Mouse (Mus musculus): ENCODE measurements around the gene Fermt2. TPM values are rescaled to one million over a fixed set of nuclear protein-coding genes. Genes with fewer than 3 reads are reported as not detected.

Gene Fermt2
- total RNA-seq (2023; ENCODE audit: inconsistent age), result not detected in 4 replicates

DNA sequence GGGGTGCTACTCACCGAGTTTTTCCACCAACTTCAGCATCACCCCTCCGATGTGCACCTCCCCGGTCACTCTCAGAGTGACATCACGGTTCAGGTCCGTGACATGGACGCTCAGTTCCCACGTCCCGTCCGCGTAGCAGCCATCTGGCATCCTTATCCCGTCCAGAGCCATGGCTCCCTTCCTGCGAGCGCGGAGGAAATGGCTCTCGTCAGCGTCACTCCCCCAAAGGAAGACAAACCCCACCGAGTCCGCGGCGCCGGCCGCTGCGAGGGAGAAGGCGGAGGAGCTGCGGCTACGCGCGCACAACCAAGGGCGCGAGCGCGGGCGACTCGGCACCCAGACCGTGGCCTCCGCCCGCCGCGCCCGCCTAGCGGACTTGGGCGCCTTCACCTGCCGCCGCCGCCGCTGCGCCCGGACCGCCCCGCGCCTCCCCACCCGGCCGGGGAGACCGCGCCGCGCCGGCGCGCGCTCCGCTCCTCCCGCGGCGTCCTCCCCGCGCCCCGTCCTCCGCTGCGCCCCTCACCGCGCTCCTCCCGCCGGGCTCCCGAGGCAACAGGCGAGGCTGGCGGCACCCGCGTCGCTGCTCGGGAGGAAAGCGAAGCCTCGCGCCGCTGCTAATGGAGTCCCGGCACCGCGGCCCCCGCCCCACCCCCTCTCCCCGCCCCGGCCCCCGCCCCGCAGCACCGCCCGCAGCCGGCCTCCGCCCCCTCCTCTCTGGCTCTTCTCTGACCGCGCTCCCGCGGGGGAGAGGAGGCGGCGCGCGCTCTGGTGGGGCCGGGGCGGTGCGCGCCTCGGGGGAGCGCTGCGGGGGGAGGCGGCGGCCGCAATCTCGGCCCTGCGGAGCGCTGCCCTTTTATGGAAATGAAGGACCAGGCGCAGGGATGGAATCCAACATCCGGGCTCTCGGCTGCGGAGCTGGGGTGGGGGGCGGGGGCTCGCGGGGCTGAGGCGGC is at the start of gene Fermt2:
TSS of gene Fermt2 (minus strand) at position 708 of the 953 bp plus-strand sequence.

Other genes with a start within 250 kb of the Fermt2 start
- gene Ero1l, start 211.3 kb downstream of the Fermt2 start, total RNA-seq (2023; ENCODE audit: inconsistent age), result 15.1 to 22.4 TPM (median 19.9 TPM) in 4 replicates
- gene Psmc6, start 200.3 kb downstream of the Fermt2 start, total RNA-seq (2023; ENCODE audit: inconsistent age), result 100 to 105 TPM (median 103 TPM) in 4 replicates
- gene Styx, start 179.0 kb downstream of the Fermt2 start, total RNA-seq (2023; ENCODE audit: inconsistent age), result 28.8 to 40.6 TPM (median 32.3 TPM) in 4 replicates
- gene Gnpnat1, start 125.2 kb downstream of the Fermt2 start, total RNA-seq (2023; ENCODE audit: inconsistent age), result 8.0 to 16.3 TPM (median 15.5 TPM) in 4 replicates
- gene Ddhd1, start 128.0 kb upstream of the Fermt2 start, total RNA-seq (2023; ENCODE audit: inconsistent age), result 45.3 to 48.7 TPM (median 47.5 TPM) in 4 replicates

Measured in B cell, adult (primary cell).